In the genomic region with DNA sequence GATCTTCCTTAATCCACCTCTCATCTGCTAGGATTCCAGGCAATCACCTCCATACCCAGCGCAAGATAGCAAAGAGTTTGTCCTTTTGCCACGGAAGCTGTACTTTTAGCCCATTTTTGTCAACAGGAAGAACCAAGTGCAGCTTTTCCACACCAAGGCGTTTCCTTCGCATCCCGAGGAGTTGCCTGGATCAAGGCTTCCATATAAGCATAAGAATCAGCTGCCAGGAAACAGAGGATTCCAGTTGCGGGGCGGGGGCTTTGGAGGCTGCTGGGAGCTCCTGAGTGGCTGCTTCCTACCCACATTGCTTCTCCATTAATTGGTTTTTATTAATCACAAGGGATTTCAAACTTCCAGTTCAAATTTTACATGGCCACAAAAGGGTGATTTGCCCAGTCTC, we compare ENCODE assay signal across 10 mouse cellular contexts.
DNase-seq lines count a peak whose midpoint lies in the region; ATAC-seq and TF ChIP-seq lines count a peak whose summit lies in the region.
"Had no signal": no experiment of that assay in that cellular context is flagged by ENCODE, and none has a peak within 500 bp of the region (broad histone marks: within the 10 kb centered on the region; RNA-seq: fewer than 3 reads in every experiment).

No protein-coding gene starts in this region.

- H3K9me3 ChIP-seq in forebrain, embryonic 13.5 days (replicated peaks), result peaks cover under 1% of the 10 kb centered on the region; the same call in 1 of the 2 replicates
- H3K9me3 ChIP-seq in forebrain, embryonic 11.5 days (ENCODE audit: control insufficient read depth, low read length), result no peaks in the 10 kb centered on the region; the same call in 1 of the 2 replicates
- peaks cover under 1% of the 10 kb centered on the region; the same call in 1 of the 2 replicates for H3K9me3 ChIP-seq in lung, embryonic 14.5 days (ENCODE audit: low read depth, low read length)
- H3K9me3 ChIP-seq in hindbrain, embryonic 16.5 days (ENCODE audit: control insufficient read depth, low read length), result no peaks in the 10 kb centered on the region; the same call in 1 of the 2 replicates
- no peaks in the 10 kb centered on the region for H3K9me3 ChIP-seq in neural tube, embryonic 15.5 days (replicated peaks)

- peak overlapping the region; percentile 25; the same call in 1 of the 2 replicates for H3K4me2 ChIP-seq in forebrain, embryonic 13.5 days
- H3K4me2 ChIP-seq in forebrain, embryonic 11.5 days (ENCODE audit: low read depth, low read length, severe bottlenecking), result no peak overlapping the region
- peak overlapping the region; percentile 44 for H3K4me2 ChIP-seq in lung, embryonic 14.5 days
- peak overlapping the region; percentile 24; the same call in 1 of the 2 replicates for H3K4me2 ChIP-seq in hindbrain, embryonic 16.5 days (ENCODE audit: low read length)
- H3K4me2 ChIP-seq in neural tube, embryonic 15.5 days, result peak overlapping the region; percentile 46

- peaks cover 6% of the 10 kb centered on the region; the same call in 1 of the 2 replicates for H3K27me3 ChIP-seq in forebrain, embryonic 13.5 days
- 0 out of 2 replicates have a peak, but pooled peaks cover under 1% of the 10 kb centered on the region for H3K27me3 ChIP-seq in forebrain, embryonic 11.5 days (ENCODE audit: control insufficient read depth, insufficient read depth, low read length)
- H3K27me3 ChIP-seq in lung, embryonic 14.5 days (ENCODE audit: insufficient read depth, low read length), result no peaks in the 10 kb centered on the region; the same call in 1 of the 2 replicates
- H3K27me3 ChIP-seq in hindbrain, embryonic 16.5 days (replicated peaks; ENCODE audit: control insufficient read depth, insufficient read depth, low read length), result no peaks in the 10 kb centered on the region
- no peaks in the 10 kb centered on the region for H3K27me3 ChIP-seq in neural tube, embryonic 15.5 days (replicated peaks)

- no peak for TF ChIP-seq CTCF in lung, embryonic 14.5 days (IDR thresholded peaks at IDR 0.05; ENCODE audit: low read depth)

- peaks cover 25% of the 10 kb centered on the region for H3K4me1 ChIP-seq in forebrain, embryonic 13.5 days
- H3K4me1 ChIP-seq in forebrain, embryonic 11.5 days (replicated peaks; ENCODE audit: control insufficient read depth, insufficient read depth, low read length), result no peaks in the 10 kb centered on the region
- H3K4me1 ChIP-seq in lung, embryonic 14.5 days (ENCODE audit: insufficient read depth), result peaks cover 5% of the 10 kb centered on the region; the same call in 1 of the 2 replicates
- H3K4me1 ChIP-seq in hindbrain, embryonic 16.5 days (ENCODE audit: control insufficient read depth, insufficient read depth, low read depth, low read length), result peaks cover 4% of the 10 kb centered on the region
- peaks cover 23% of the 10 kb centered on the region for H3K4me1 ChIP-seq in neural tube, embryonic 15.5 days

- H3K9ac ChIP-seq in forebrain, embryonic 13.5 days, result no peak overlapping the region
- H3K9ac ChIP-seq in forebrain, embryonic 11.5 days (ENCODE audit: low read length), result no peak overlapping the region
- no peak overlapping the region for H3K9ac ChIP-seq in lung, embryonic 14.5 days
- H3K9ac ChIP-seq in hindbrain, embryonic 16.5 days (ENCODE audit: low read depth, low read length), result 0 out of 2 replicates have a peak overlapping the region, but pooled peaks have one; percentile 1
- no peak overlapping the region; the same call in 1 of the 2 replicates for H3K9ac ChIP-seq in neural tube, embryonic 15.5 days (replicated peaks)

- H3K36me3 ChIP-seq in forebrain, embryonic 13.5 days (ENCODE audit: poor library complexity, severe bottlenecking), result no peaks in the 10 kb centered on the region
- H3K36me3 ChIP-seq in forebrain, embryonic 11.5 days (ENCODE audit: control insufficient read depth, insufficient read depth, low read length), result no peaks in the 10 kb centered on the region
- no peaks in the 10 kb centered on the region for H3K36me3 ChIP-seq in lung, embryonic 14.5 days (ENCODE audit: insufficient read depth)
- H3K36me3 ChIP-seq in hindbrain, embryonic 16.5 days (ENCODE audit: control insufficient read depth, insufficient read depth, low read length), result no peaks in the 10 kb centered on the region
- H3K36me3 ChIP-seq in neural tube, embryonic 15.5 days, result no peaks in the 10 kb centered on the region

- H3K4me3 ChIP-seq in forebrain, embryonic 13.5 days, result no peak overlapping the region
- no peak overlapping the region for H3K4me3 ChIP-seq in forebrain, embryonic 11.5 days (ENCODE audit: low read depth, low read length)
- H3K4me3 ChIP-seq in lung, embryonic 14.5 days (ENCODE audit: low read depth, low read length), result no peak overlapping the region
- H3K4me3 ChIP-seq in hindbrain, embryonic 16.5 days (ENCODE audit: low read length), result no peak overlapping the region
- H3K4me3 ChIP-seq in neural tube, embryonic 15.5 days (replicated peaks), result no peak overlapping the region
- H3K4me3 ChIP-seq: myocyte had no signal

- H3K27ac ChIP-seq in forebrain, embryonic 13.5 days, result no peak overlapping the region
- H3K27ac ChIP-seq in forebrain, embryonic 11.5 days (ENCODE audit: low read depth, low read length), result no peak overlapping the region
- H3K27ac ChIP-seq in lung, embryonic 14.5 days (ENCODE audit: low read depth), result no peak overlapping the region
- no peak overlapping the region for H3K27ac ChIP-seq in hindbrain, embryonic 16.5 days (ENCODE audit: low read depth, low read length)
- peak overlapping the region; percentile 29; the same call in 1 of the 2 replicates for H3K27ac ChIP-seq in neural tube, embryonic 15.5 days (replicated peaks)

- no peak for DNase-seq in forebrain, embryonic 11.5 days (ENCODE audit: low spot score)
- DNase-seq in lung, embryonic 14.5 days, result peak; percentile 48
- no peak for DNase-seq in lung, adult 18-20 months
- DNase-seq in yolk sac, embryonic 10.5 days (ENCODE audit: low spot score), result no peak
- DNase-seq in spleen, postnatal 10 days (ENCODE audit: low spot score in 2 of 2), result no peak
- DNase-seq: liver had no signal

- ATAC-seq in forebrain, embryonic 13.5 days, result no peak
- ATAC-seq in forebrain, embryonic 11.5 days (replicated peaks; ENCODE audit: low FRiP score), result no peak
- no peak for ATAC-seq in lung, embryonic 14.5 days (ENCODE audit: insufficient read depth)
- ATAC-seq in hindbrain, embryonic 16.5 days, result no peak
- no peak for ATAC-seq in neural tube, embryonic 15.5 days (ENCODE audit: low FRiP score)

- 27% methylated on average over 7 of the region's 7 CpGs for WGBS in forebrain, embryonic 13.5 days
- 24% methylated on average over 7 of the region's 7 CpGs for WGBS in forebrain, embryonic 11.5 days
- WGBS in lung, embryonic 14.5 days, result 16% methylated on average over 7 of the region's 7 CpGs
- WGBS in hindbrain, embryonic 16.5 days, result 30% methylated on average over 7 of the region's 7 CpGs
- 22% methylated on average over 7 of the region's 7 CpGs for WGBS in neural tube, embryonic 15.5 days
